Mouse (Mus musculus) urinary bladder, postnatal 10 days (tissue): ENCODE measurements around the gene Ddx18.

Source experiments
- DNase-seq: peaks from one replicate; pipeline ENCODE4 v3.0.0; 2022; ENCODE audit warnings: low spot score

The Ddx18 gene

GRCm38 (mm10) chr1:121527061-121527460 lies 40.7 kb downstream of the Ddx18 start:
- DNase-seq, result no peak

GRCm38 (mm10) chr1:121518609-121519008 lies 49.2 kb downstream of the Ddx18 start:
- no peak for DNase-seq

GRCm38 (mm10) chr1:121511966-121512365 lies 55.8 kb downstream of the Ddx18 start:
- DNase-seq, result no peak

GRCm38 (mm10) chr1:121511186-121511585 lies 56.6 kb downstream of the Ddx18 start:
- no peak for DNase-seq

GRCm38 (mm10) chr1:121510420-121511140 lies 57.2 kb downstream of the Ddx18 start:
- no peak for DNase-seq

GRCm38 (mm10) chr1:121508729-121509128 lies 59.1 kb downstream of the Ddx18 start:
- DNase-seq, result no peak
